Mouse (Mus musculus) cortical plate, adult 2 months (tissue): ENCODE measurements around the gene St3gal6.

Source experiments
- CTCF ChIP-seq: fragments of 200-500 bp; IDR thresholded peaks from 2 replicates; pipeline ENCODE4 v1.5.1; 2011; ENCODE audit warnings: mild to moderate bottlenecking, control low read depth, low read length; ENCODE audit not compliant: insufficient read depth; ENCODE audit errors: extremely low read depth
- POLR2A ChIP-seq: fragments of 200-500 bp; IDR thresholded peaks from 2 replicates; pipeline ENCODE4 v1.6.1; 2011; ENCODE audit warnings: mild to moderate bottlenecking, low read length, control low read depth; ENCODE audit not compliant: insufficient read depth; ENCODE audit errors: extremely low read depth

DNA sequence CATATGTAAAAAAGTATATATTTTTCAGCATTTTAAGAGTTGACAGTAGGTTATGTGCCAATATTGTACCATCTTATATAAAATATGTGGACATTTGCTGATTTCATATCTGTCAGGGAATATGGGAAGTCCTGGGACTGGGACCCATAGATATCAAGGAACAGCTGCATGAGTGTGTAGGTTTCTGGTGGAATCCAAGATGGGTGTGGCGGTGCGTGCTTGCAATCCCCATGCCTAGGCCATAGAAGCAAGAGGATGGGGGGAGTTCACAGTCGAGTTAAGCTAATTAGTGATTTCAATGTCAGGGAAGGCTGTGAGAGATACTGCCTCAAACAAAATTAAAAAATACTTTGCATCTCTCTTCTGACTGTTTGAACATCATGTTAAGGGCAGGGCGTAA, 75.0 kb downstream of the St3gal6 start:
- TF ChIP-seq CTCF = no peak
- TF ChIP-seq POLR2A = no peak
